Mouse (Mus musculus) forebrain, postnatal 0 days (tissue): ENCODE data around the gene Ptpn14. TPM values are rescaled to one million over a fixed set of nuclear protein-coding genes. Genes with fewer than 3 reads are reported as not detected.

ENCODE experiments used
- ATAC-seq: fragments of 200-750 bp; cut with Nextera tagmentation; 2 replicates; pipeline ENCODE4 v1.8.0; 2017; ENCODE audit warnings: mild to moderate bottlenecking, moderate library complexity
- DNase-seq: peaks from one replicate; pipeline ENCODE4 v3.0.0-alpha.2; 2015
- H3K27ac ChIP-seq: fragments of 300-500 bp; sonication (generic); 2 replicates; pipeline ENCODE4 v1.5.1; 2014; ENCODE audit warnings: low read depth, mild to moderate bottlenecking, antibody characterized with exemption, low read length, moderate library complexity, mixed read lengths
- H3K27me3 ChIP-seq: fragments of 300-500 bp; sonication (generic); 2 replicates; pipeline ENCODE4 v1.6.1; 2014; ENCODE audit warnings: mild to moderate bottlenecking, low read length, mixed read lengths; ENCODE audit not compliant: insufficient read depth
- H3K36me3 ChIP-seq: fragments of 300-500 bp; sonication (generic); 2 replicates; pipeline ENCODE4 v1.6.1; 2014; ENCODE audit warnings: mild to moderate bottlenecking, moderate library complexity; ENCODE audit not compliant: insufficient read depth
- H3K4me1 ChIP-seq: fragments of 300-500 bp; sonication (generic); 2 replicates; pipeline ENCODE4 v1.6.1; 2014; ENCODE audit warnings: antibody characterized with exemption; ENCODE audit not compliant: insufficient read depth
- H3K4me2 ChIP-seq: fragments of 300-500 bp; sonication (generic); 2 replicates; pipeline ENCODE4 v1.6.1; 2014; ENCODE audit warnings: low read depth, mild to moderate bottlenecking, moderate library complexity
- H3K4me3 ChIP-seq: fragments of 300-500 bp; sonication (generic); 2 replicates; pipeline ENCODE4 v1.5.1; 2014; ENCODE audit warnings: low read depth, low read length, mixed read lengths
- H3K9ac ChIP-seq: fragments of 300-500 bp; sonication (generic); 2 replicates; pipeline ENCODE4 v1.6.1; 2014; ENCODE audit warnings: mild to moderate bottlenecking
- H3K9me3 ChIP-seq: fragments of 300-500 bp; sonication (generic); 2 replicates; pipeline ENCODE4 v1.6.1; 2016; ENCODE audit warnings: low read length
- CTCF ChIP-seq: sonication (generic); IDR thresholded peaks from 2 replicates; pipeline ENCODE4 v1.5.1; 2016; ENCODE audit warnings: antibody characterized with exemption, control low read depth, low read depth
- WGBS: fragments of 180-500 bp; shearing (Covaris S2); extraction: QIAGEN DNeasy Blood & Tissue Kit; methylation state at CpG from one replicate; pipeline ENCODE4 v1.1.7; 2014; 5-methylcytosine and 5-hydroxymethylcytosine counted together
- polyA plus RNA-seq: library from polyadenylated mRNA; unstranded; fragments of >200 nt; fragmentation: Nextera tagmentation; extraction: Ambion mirVana; gene quantifications from 2 replicates; pipeline ENCODE4 v1.2.1, GENCODE M21; 2015
- total RNA-seq: library from RNA; depleted of rRNA; stranded (reverse); fragments of >200 nt; gene quantifications from 2 replicates; pipeline ENCODE4 v1.2.3, GENCODE M21; 2014

Ptpn14 gene
- total and polyA plus RNA-seq, 2 experiments from 2014 or later = 0.98 to 3.9 TPM

- H3K4me1 ChIP-seq = no peaks in the 10 kb centered on the region
- H3K27ac ChIP-seq = 0 out of 2 replicates have a peak overlapping the region, but pooled peaks have one; percentile 5
- H3K9ac ChIP-seq = no peak overlapping the region
- H3K4me2 ChIP-seq = no peak overlapping the region
- no peak for DNase-seq
- 50% methylated on average over 9 of the region's 9 CpGs for WGBS
- H3K4me3 ChIP-seq = no peak overlapping the region
- peaks cover 38% of the 10 kb centered on the region for H3K36me3 ChIP-seq
- ATAC-seq = no peak
- H3K27me3 ChIP-seq = no peaks in the 10 kb centered on the region
- TF ChIP-seq CTCF = no peak
- no peaks in the 10 kb centered on the region for H3K9me3 ChIP-seq
Observed at GRCm38 (mm10) chr1:189894191-189894590, 166.1 kb downstream of the Ptpn14 start.

- Histone ChIP-seq H3K4me3 (no peak overlapping the region), H3K36me3 (peaks cover 31% of the 10 kb centered on the region), H3K27ac (no peak overlapping the region), H3K9ac (no peak overlapping the region), H3K9me3 (no peaks in the 10 kb centered on the region), H3K27me3 (no peaks in the 10 kb centered on the region), H3K4me1 (no peaks in the 10 kb centered on the region), H3K4me2 (no peak overlapping the region)
- no peak for DNase-seq
- ATAC-seq = no peak
- 36% methylated on average over 9 of the region's 9 CpGs for WGBS
- TF ChIP-seq CTCF = no peak
Observed at GRCm38 (mm10) chr1:189897861-189898260, 169.8 kb downstream of the Ptpn14 start.

- DNase-seq (no peak), ATAC-seq (no peak)
- Histone ChIP-seq H3K4me1 (no peaks in the 10 kb centered on the region), H3K27ac (no peak overlapping the region), H3K27me3 (no peaks in the 10 kb centered on the region), H3K9ac (no peak overlapping the region), H3K4me3 (no peak overlapping the region), H3K4me2 (no peak overlapping the region), H3K9me3 (no peaks in the 10 kb centered on the region), H3K36me3 (peaks cover 26% of the 10 kb centered on the region)
- WGBS = 80% methylated on average over 13 of the region's 13 CpGs
- no peak for TF ChIP-seq CTCF
Observed at GRCm38 (mm10) chr1:189898708-189899107, 170.6 kb downstream of the Ptpn14 start.

- H3K9ac ChIP-seq = no peak overlapping the region
- 90% methylated on average over 6 of the region's 6 CpGs for WGBS
- no peak overlapping the region for H3K4me2 ChIP-seq
- H3K27me3 ChIP-seq = no peaks in the 10 kb centered on the region
- TF ChIP-seq CTCF = no peak
- no peak for ATAC-seq
- DNase-seq = no peak
- no peak overlapping the region for H3K4me3 ChIP-seq
- H3K27ac ChIP-seq = no peak overlapping the region
- no peaks in the 10 kb centered on the region for H3K9me3 ChIP-seq
- no peaks in the 10 kb centered on the region for H3K4me1 ChIP-seq
- H3K36me3 ChIP-seq = peaks cover 26% of the 10 kb centered on the region
Observed at GRCm38 (mm10) chr1:189899526-189899925, 171.5 kb downstream of the Ptpn14 start.

DNA sequence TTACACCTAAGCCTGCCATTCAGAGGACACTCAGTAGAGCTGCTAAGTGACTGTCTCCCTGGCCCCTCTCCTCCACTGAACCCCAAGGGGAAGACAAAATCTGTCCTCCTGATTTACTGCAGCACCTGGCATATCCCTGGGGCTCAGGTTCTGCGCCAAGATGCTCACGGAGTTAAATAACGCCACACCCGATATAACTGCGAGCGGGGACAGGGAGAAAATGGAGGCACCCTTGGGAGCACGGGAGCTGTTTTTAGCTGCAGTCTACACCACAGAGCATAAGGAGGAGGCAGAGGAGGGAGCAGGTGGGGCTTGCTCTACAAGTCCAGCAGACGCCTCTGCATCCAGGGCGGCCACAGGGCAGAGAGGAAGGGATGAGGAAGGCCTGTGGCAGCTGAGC is 174.3 kb downstream of the Ptpn14 start:
- Histone ChIP-seq H3K27ac (no peak overlapping the region), H3K4me2 (no peak overlapping the region), H3K27me3 (no peaks in the 10 kb centered on the region), H3K4me1 (no peaks in the 10 kb centered on the region), H3K36me3 (peaks cover 8% of the 10 kb centered on the region), H3K9ac (no peak overlapping the region), H3K4me3 (no peak overlapping the region), H3K9me3 (no peaks in the 10 kb centered on the region)
- no peak for TF ChIP-seq CTCF
- no peak for ATAC-seq
- DNase-seq = no peak
- 91% methylated on average over 9 of the region's 9 CpGs for WGBS

DNA sequence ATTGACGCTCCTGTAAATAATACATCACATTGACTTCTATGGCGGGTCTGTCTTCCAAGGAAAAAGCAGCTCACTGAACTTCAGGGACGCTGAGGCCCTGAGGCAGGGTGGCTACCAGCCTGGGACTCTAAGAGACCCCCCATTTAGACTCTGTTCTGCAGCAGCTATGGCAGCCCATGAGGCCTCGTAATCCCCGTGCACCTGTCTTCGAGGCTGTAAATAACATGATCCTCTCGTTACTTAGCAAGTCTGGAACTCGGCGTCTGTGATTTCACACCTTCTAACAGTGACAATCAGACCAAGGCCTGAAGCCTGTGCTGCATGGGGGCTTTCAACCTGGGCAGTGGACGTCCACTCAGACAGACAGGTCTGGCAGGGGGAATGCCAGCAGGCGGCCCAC is 175.1 kb downstream of the Ptpn14 start:
- ATAC-seq = no peak
- H3K36me3 ChIP-seq = peaks cover 5% of the 10 kb centered on the region; the same call in 1 of the 2 replicates
- no peak overlapping the region for H3K4me2 ChIP-seq
- H3K9me3 ChIP-seq = no peaks in the 10 kb centered on the region
- 81% methylated on average over 11 of the region's 11 CpGs for WGBS
- H3K4me1 ChIP-seq = no peaks in the 10 kb centered on the region
- DNase-seq = no peak
- H3K9ac ChIP-seq = no peak overlapping the region
- no peak overlapping the region for H3K4me3 ChIP-seq
- no peak overlapping the region for H3K27ac ChIP-seq
- no peak for TF ChIP-seq CTCF
- no peaks in the 10 kb centered on the region for H3K27me3 ChIP-seq

DNA sequence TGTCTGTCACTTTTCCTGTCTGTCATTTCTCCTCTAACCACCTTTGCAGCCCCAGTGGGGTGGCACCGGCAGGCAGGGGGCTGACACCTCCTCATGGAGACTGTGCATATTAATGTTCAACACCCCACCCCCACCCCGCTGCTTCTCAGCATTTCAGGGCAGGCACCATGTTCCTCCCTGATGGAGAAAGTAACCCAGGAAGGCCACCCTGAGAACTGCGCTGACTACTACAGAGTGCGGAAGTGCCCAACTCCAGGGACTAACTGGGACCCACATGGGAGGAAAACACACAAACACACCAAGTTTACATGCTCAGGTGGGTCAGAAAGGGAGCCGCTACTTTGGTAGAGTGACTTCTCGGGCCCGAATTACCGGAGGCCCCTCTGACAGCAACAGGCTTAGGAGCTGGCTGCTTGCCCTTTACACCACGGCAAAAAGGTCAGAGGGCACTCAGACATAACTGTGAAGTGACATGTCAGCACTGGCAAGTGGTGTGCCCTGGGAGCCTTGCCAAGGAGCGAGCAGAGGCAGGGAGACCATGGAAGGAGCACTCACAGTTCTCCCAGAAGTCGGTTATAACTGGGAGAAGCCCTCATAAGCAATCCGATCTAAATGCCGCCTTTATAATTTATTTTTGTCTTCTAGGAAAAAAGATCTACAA is 182.7 kb downstream of the Ptpn14 start:
- TF ChIP-seq CTCF = no peak
- Histone ChIP-seq H3K27me3 (no peaks in the 10 kb centered on the region), H3K9me3 (no peaks in the 10 kb centered on the region), H3K4me2 (no peak overlapping the region), H3K4me1 (no peaks in the 10 kb centered on the region), H3K27ac (no peak overlapping the region), H3K36me3 (peaks cover 11% of the 10 kb centered on the region), H3K4me3 (no peak overlapping the region), H3K9ac (no peak overlapping the region)
- DNase-seq = no peak
- no peak for ATAC-seq
- WGBS = 67% methylated on average over 13 of the region's 13 CpGs
